Mouse (Mus musculus) gastrocnemius, postnatal 4 days (tissue): ENCODE measurements around the gene Bcas3. TPM values are rescaled to one million over a fixed set of nuclear protein-coding genes. Genes with fewer than 3 reads are reported as not detected.

Source experiments
- microRNA-seq: library from miRNA; unstranded; fragments of <30 nt; microRNA quantifications from one replicate; pipeline ENCODE4 v1.2.0, GENCODE M21; 2021
- total RNA-seq, 2 experiments: library from RNA; stranded (reverse); gene quantifications; 2 replicates each; pipeline ENCODE4 v1.2.3; 2021

The Bcas3 gene
- total RNA-seq, 2 experiments from 2014 or later, result 37.5 to 47.1 TPM

Small RNA genes within 50 kb of the gene (microRNA-seq; reads per million reads assigned to microRNA genes)
- gene Mir5110, result not detected

Other genes starting within 250 kb of the Bcas3 start
- 10 to 100 TPM; 14.2 to 17.0 TPM for gene Usp32, start 213.0 kb upstream of the Bcas3 start, total RNA-seq
- under 1 TPM in 1 of 2 experiments, not detected in 1; 0.42 TPM for gene 1700125H20Rik, start 182.8 kb upstream of the Bcas3 start, total RNA-seq
- gene Appbp2, start 118.0 kb upstream of the Bcas3 start, total RNA-seq, result 10 to 100 TPM; 27.2 to 27.4 TPM
- gene Ppm1d, start 41.9 kb upstream of the Bcas3 start, total RNA-seq, result 10 to 100 TPM; 11.8 to 15.3 TPM